Mouse (Mus musculus) embryo, embryonic 11.5 days (tissue): ENCODE measurements around the gene Sart1.
"Not testable (repeated sequence)": the region's sequence is repeated elsewhere in the genome, so short reads cannot be mapped to it uniquely, and the experiment has no call there.

Experiments used
- DNase-seq: peaks from one replicate; pipeline ENCODE4 v3.0.0-alpha.2; 2012; ENCODE audit warnings: low read depth, low spot score

The Sart1 gene

GRCm38 (mm10) chr19:5370932-5371331, 17.6 kb downstream of the Sart1 start:
- DNase-seq = no peak

DNA sequence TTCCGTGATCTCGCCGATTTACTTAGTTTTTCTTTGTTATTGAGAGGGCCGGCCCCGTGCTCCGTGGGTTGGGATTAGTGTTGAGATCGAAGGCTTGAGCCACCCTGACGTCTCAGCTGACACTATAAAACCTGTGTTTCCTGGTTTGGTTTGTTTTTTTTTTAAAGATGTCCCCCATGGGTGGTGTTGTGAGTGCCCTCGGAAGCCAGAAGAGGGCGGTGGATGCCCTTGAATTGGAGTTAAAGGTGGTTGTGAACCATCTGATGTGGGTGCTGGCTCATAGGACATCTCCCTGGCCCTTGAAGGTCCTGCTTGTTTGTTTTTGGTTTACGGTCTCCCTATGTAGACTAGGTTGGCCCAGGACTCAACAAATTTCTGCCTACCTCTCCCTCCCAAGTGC, 21.0 kb downstream of the Sart1 start:
- DNase-seq = no peak

- no peak for DNase-seq
These were observed 21.5 kb downstream of the Sart1 start, which contains the start of gene Banf1 for GRCm38 (mm10) chr19:5367053-5367359. Gene Banf1, minus strand, starts transcription at chr19:5367168.

GRCm38 (mm10) chr19:5366175-5367052, 22.1 kb downstream of the Sart1 start, which contains the start of gene Eif1ad:
Gene Eif1ad, plus strand, starts transcription at chr19:5366741.
- peak; percentile 95 for DNase-seq

GRCm38 (mm10) chr19:5365751-5366150, 22.8 kb downstream of the Sart1 start:
- DNase-seq = no peak

DNA sequence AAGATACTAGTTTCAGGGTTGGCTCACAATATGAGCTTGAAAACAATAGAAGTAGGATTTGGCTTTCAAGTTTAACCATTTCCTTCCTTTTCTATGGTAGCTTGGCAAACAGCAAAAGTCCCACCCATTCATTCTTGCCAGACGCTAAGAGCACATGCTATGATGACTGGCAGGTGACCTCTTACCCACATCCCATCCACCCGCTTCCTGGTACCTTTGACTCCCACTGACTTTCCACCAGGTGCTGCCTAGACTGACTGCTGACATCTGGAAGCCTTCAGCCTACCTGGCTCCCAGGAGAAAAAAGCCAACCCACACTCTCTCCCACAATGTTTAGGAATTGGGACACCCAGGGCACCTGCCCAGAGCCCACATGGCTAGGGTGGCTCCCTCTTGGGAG, 24.4 kb downstream of the Sart1 start:
- no peak for DNase-seq

GRCm38 (mm10) chr19:5362186-5362585, 26.3 kb downstream of the Sart1 start:
- no peak for DNase-seq

- DNase-seq = no peak
These were observed 32.4 kb downstream of the Sart1 start for GRCm38 (mm10) chr19:5356080-5356479.

DNA sequence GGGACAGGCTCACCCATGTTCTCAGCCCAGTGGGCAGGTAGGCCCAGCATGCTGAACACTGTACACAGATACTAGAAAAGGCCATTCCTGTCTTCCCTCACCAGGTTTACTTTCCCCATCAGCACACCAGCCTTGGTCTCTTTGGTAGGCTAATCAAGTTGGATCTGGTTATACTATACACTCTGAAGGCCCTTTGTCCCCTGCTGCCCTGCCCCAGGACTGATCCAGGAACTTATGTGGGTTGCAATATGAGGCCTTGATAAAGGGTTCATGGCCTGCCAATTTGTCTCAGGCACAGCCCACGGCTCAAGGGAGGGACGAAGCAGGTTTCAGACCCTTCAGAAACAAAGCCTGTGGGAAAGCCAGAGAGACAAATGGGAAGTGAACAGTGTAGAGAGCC, 34.9 kb downstream of the Sart1 start:
- no peak for DNase-seq

DNA sequence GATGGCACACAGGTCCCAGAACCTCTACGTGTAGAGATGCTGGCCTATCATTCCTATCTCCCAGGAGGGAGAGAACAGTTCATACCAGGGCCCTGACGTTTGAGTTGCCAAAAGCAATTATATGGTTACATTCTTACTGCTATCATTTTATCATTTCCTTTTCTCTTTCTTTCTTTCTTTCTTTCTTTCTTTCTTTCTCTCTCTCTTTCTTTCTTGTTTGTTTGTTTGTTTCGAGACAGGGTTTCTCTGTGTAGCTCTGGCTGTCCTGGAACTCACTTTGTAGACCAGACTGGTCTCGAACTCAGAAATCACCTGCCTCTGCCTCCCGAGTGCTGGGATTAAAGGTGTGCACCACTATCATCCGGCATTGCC, 39.0 kb downstream of the Sart1 start, which contains the start of gene Cst6:
Gene Cst6, minus strand, starts transcription at position 73 of the 372 bp plus-strand sequence.
- not testable (repeated sequence) for DNase-seq

- no peak for DNase-seq
These were observed 39.7 kb downstream of the Sart1 start for GRCm38 (mm10) chr19:5348526-5349501.

DNA sequence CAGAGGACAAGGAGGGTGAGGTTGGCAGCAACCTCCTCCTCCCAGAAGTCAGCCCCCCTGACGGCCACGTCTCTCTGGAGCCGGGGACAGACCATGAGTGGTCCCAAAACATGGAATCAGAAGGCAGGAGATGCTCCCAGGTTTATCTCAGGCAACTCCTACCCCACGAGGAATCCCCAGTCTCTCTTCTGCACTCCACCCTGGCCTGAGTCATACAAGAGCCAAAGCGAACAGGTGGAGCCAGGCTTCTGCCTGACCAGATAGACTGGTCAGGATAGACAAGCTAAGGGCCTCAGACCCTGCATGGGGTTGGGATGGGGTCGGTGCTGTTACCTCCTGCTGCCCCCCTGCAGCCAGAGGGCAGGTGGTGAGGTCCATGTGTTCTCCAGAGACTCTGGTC, 40.4 kb downstream of the Sart1 start:
- no peak for DNase-seq

- DNase-seq = no peak
These were observed 43.0 kb downstream of the Sart1 start for GRCm38 (mm10) chr19:5345297-5346131.

DNA sequence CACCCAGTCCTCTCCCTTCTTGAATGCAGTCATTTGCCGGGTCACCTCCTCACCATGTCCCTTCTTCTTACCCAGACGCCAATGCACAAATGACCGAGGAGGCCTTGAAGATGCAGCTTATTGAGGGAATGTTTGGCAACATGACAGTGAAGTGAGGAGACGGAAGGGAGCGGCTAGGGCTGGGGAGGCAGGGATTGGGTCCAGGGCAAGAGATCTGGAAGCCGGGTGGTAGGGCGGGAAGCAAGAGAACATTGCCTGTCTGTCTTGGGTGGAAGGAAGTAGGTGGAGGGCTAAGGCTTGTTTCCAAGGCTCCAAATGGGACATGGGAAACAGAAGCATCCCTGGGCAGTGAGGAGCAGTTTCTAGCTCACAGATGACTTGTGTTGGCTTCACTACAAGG, 47.1 kb downstream of the Sart1 start:
- no peak for DNase-seq

GRCm38 (mm10) chr19:5337975-5338374, 50.5 kb downstream of the Sart1 start:
- DNase-seq = peak; percentile 48

- no peak for DNase-seq
These were observed 53.1 kb downstream of the Sart1 start, which contains the start of gene Catsper1 for GRCm38 (mm10) chr19:5335441-5335840. Gene Catsper1, plus strand, starts transcription at chr19:5335741.

- no peak for DNase-seq
These were observed 53.8 kb downstream of the Sart1 start for GRCm38 (mm10) chr19:5334741-5335140.

GRCm38 (mm10) chr19:5327970-5328369, 60.5 kb downstream of the Sart1 start:
- DNase-seq = no peak
